Mouse (Mus musculus) spleen, adult 12 weeks (tissue): Measurements from ENCODE around the gene Zscan18.
"Not testable (repeated sequence)": the region's sequence is repeated elsewhere in the genome, so short reads cannot be mapped to it uniquely, and the experiment has no call there.

ENCODE experiments used
- DNase-seq: peaks from one replicate; pipeline ENCODE4 v3.0.0; 2022; ENCODE audit warnings: low spot score

Gene Zscan18

GRCm38 (mm10) chr7:12802866-12803726 lies at the start of gene Zscan18:
Gene Zscan18, minus strand, starts transcription at chr7:12803635.
- DNase-seq: peak; percentile 11

- no peak for DNase-seq
Measured at GRCm38 (mm10) chr7:12835779-12836178, 32.3 kb upstream of the Zscan18 start.

GRCm38 (mm10) chr7:12835193-12835671 lies 31.8 kb upstream of the Zscan18 start:
- DNase-seq: no peak

GRCm38 (mm10) chr7:12834162-12835120 lies 31.0 kb upstream of the Zscan18 start, which contains the start of gene Zfp110:
Gene Zfp110, plus strand, starts transcription at chr7:12834761.
- DNase-seq: peak; percentile 87

- DNase-seq: peak; percentile 84
Measured at GRCm38 (mm10) chr7:12818521-12819295, 15.3 kb upstream of the Zscan18 start, which contains the start of gene Zfp329. Gene Zfp329, minus strand, starts transcription at chr7:12818858.

GRCm38 (mm10) chr7:12815566-12815965 lies 12.1 kb upstream of the Zscan18 start:
- DNase-seq: no peak

- DNase-seq: no peak
Measured at GRCm38 (mm10) chr7:12803727-12804071, 264 bp upstream of the Zscan18 start.

GRCm38 (mm10) chr7:12799554-12799953 lies 3.9 kb downstream of the Zscan18 start:
- no peak for DNase-seq

- DNase-seq: no peak
Measured at GRCm38 (mm10) chr7:12797971-12798370, 5.5 kb downstream of the Zscan18 start.

- DNase-seq: not testable (repeated sequence)
Measured at GRCm38 (mm10) chr7:12792624-12793023, 10.8 kb downstream of the Zscan18 start.

- no peak for DNase-seq
Measured at GRCm38 (mm10) chr7:12788025-12788424, 15.4 kb downstream of the Zscan18 start.

- no peak for DNase-seq
Measured at GRCm38 (mm10) chr7:12787333-12787732, 16.1 kb downstream of the Zscan18 start.

GRCm38 (mm10) chr7:12780151-12780830 lies 23.1 kb downstream of the Zscan18 start:
- DNase-seq: peak; percentile 41

GRCm38 (mm10) chr7:12779782-12780150 lies 23.7 kb downstream of the Zscan18 start:
- no peak for DNase-seq

- DNase-seq: no peak
Measured at GRCm38 (mm10) chr7:12779141-12779540, 24.3 kb downstream of the Zscan18 start.

- DNase-seq: no peak
Measured at GRCm38 (mm10) chr7:12774606-12775005, 28.8 kb downstream of the Zscan18 start.

GRCm38 (mm10) chr7:12774111-12774510 lies 29.3 kb downstream of the Zscan18 start:
- no peak for DNase-seq

GRCm38 (mm10) chr7:12749431-12750198 lies 53.8 kb downstream of the Zscan18 start:
- DNase-seq: no peak

GRCm38 (mm10) chr7:12734904-12735303 lies 68.5 kb downstream of the Zscan18 start, which contains the start of gene Vmn2r56:
Gene Vmn2r56, minus strand, starts transcription at chr7:12735004.
- DNase-seq: no peak
